In genomic region chr5:148983108-148983664, GRCm38 (mm10) we compare ENCODE assay signal across 24 mouse cellular contexts. TPM values are rescaled to one million over a fixed set of nuclear protein-coding genes. Genes with fewer than 3 reads are reported as not detected.
A peak's percentile ranks its signal among the peaks of the same experiment; 100 is the strongest.
DNase-seq lines count a peak whose midpoint lies in the region; ATAC-seq and TF ChIP-seq lines count a peak whose summit lies in the region.
"Had no signal": no experiment of that assay in that cellular context is flagged by ENCODE, and none has a peak within 500 bp of the region (broad histone marks: within the 10 kb centered on the region; RNA-seq: fewer than 3 reads in every experiment).

No protein-coding gene starts in this region.

- no peaks in the 10 kb centered on the region for H3K36me3 ChIP-seq in intestine, postnatal 0 days (ENCODE audit: control insufficient read depth, insufficient read depth)
- no peaks in the 10 kb centered on the region for H3K36me3 ChIP-seq in intestine, embryonic 15.5 days
- no peaks in the 10 kb centered on the region for H3K36me3 ChIP-seq in splenic B cell, adult 2 months (ENCODE audit: control insufficient read depth, insufficient read depth, low read length, poor library complexity, severe bottlenecking)
- H3K36me3 ChIP-seq in kidney, embryonic 15.5 days = no peaks in the 10 kb centered on the region
- H3K36me3 ChIP-seq: G1E; hindbrain, embryonic 13.5 days had no signal

- H3K4me2 ChIP-seq in intestine, postnatal 0 days (replicated peaks; ENCODE audit: low read depth) = no peak overlapping the region
- H3K4me2 ChIP-seq in intestine, embryonic 15.5 days (replicated peaks) = no peak overlapping the region
- H3K4me2 ChIP-seq in kidney, embryonic 15.5 days = no peak overlapping the region
- H3K4me2 ChIP-seq: forebrain, embryonic 13.5 days; hindbrain, embryonic 13.5 days; limb, embryonic 12.5 days had no signal

- 0 out of 2 replicates have a peak, but pooled peaks cover 3% of the 10 kb centered on the region for H3K4me1 ChIP-seq in intestine, postnatal 0 days (replicated peaks; ENCODE audit: control insufficient read depth, insufficient read depth, low read length)
- H3K4me1 ChIP-seq in intestine, embryonic 15.5 days (replicated peaks) = peaks cover 1% of the 10 kb centered on the region; the same call in 1 of the 2 replicates
- H3K4me1 ChIP-seq in kidney, embryonic 15.5 days = peaks cover 8% of the 10 kb centered on the region
- H3K4me1 ChIP-seq: forebrain, embryonic 13.5 days had no signal

- H3K27me3 ChIP-seq in intestine, postnatal 0 days (replicated peaks; ENCODE audit: control insufficient read depth, insufficient read depth, low read length) = no peaks in the 10 kb centered on the region
- no peaks in the 10 kb centered on the region for H3K27me3 ChIP-seq in intestine, embryonic 15.5 days (replicated peaks)
- no peaks in the 10 kb centered on the region for H3K27me3 ChIP-seq in splenic B cell, adult 2 months (ENCODE audit: control insufficient read depth, insufficient read depth, low read length, poor library complexity, severe bottlenecking)
- H3K27me3 ChIP-seq in kidney, embryonic 15.5 days = no peaks in the 10 kb centered on the region
- H3K27me3 ChIP-seq: forebrain, embryonic 13.5 days; hindbrain, embryonic 13.5 days; limb, embryonic 12.5 days had no signal

- TF ChIP-seq CTCF in intestine, postnatal 0 days (IDR thresholded peaks at IDR 0.05; ENCODE audit: low read depth) = peak; percentile 22; the same call in 1 of the 2 replicates

- H3K4me3 ChIP-seq in intestine, postnatal 0 days (ENCODE audit: low read depth, low read length) = no peak overlapping the region
- no peak overlapping the region for H3K4me3 ChIP-seq in intestine, embryonic 15.5 days (replicated peaks)
- no peak overlapping the region for H3K4me3 ChIP-seq in kidney, embryonic 15.5 days (replicated peaks)
- H3K4me3 ChIP-seq: forebrain, embryonic 13.5 days; heart, embryonic 10.5 days; hindbrain, embryonic 13.5 days; left cerebral cortex, adult 2 months; limb, embryonic 12.5 days had no signal

- DNase-seq in thymus, postnatal 14 days = peak; percentile 46
- DNase-seq in thymus, adult 18-20 months = no peak
- DNase-seq in ZHBTc4 (ENCODE audit: low read depth, low spot score) = peak; percentile 52
- DNase-seq in splenic B cell, adult 2 months (ENCODE audit: low read depth, low spot score) = peak; percentile 47
- DNase-seq in layer of hippocampus, adult 18-20 months (ENCODE audit: low spot score in 2 of 2) = no peak
- DNase-seq: adrenal gland, postnatal 10 days; cerebellum, adult 18-20 months; heart, postnatal 10 days; right cerebral cortex, adult 18-20 months had no signal

- ATAC-seq in intestine, postnatal 0 days = no peak
- no peak for ATAC-seq in intestine, embryonic 15.5 days
- ATAC-seq in kidney, embryonic 15.5 days (replicated peaks; ENCODE audit: low FRiP score) = no peak
- ATAC-seq: forebrain, embryonic 13.5 days; midbrain, embryonic 16.5 days had no signal

- 74% methylated on average over 11 of the region's 12 CpGs for WGBS in intestine, postnatal 0 days
- WGBS in intestine, embryonic 15.5 days = 74% methylated on average over 12 of the region's 12 CpGs
- WGBS in kidney, embryonic 15.5 days = 81% methylated on average over 12 of the region's 12 CpGs

- H3K27ac ChIP-seq in intestine, postnatal 0 days (ENCODE audit: low read depth, low read length) = no peak overlapping the region
- no peak overlapping the region for H3K27ac ChIP-seq in intestine, embryonic 15.5 days
- H3K27ac ChIP-seq in kidney, embryonic 15.5 days = no peak overlapping the region
- H3K27ac ChIP-seq: forebrain, embryonic 13.5 days; heart, embryonic 10.5 days; hindbrain, embryonic 13.5 days; left cerebral cortex, adult 2 months; limb, embryonic 12.5 days had no signal

- H3K9me3 ChIP-seq in intestine, postnatal 0 days (ENCODE audit: control insufficient read depth) = 0 out of 2 replicates have a peak, but pooled peaks cover 4% of the 10 kb centered on the region
- no peaks in the 10 kb centered on the region for H3K9me3 ChIP-seq in intestine, embryonic 15.5 days
- peaks cover 9% of the 10 kb centered on the region for H3K9me3 ChIP-seq in kidney, embryonic 15.5 days (replicated peaks)
- H3K9me3 ChIP-seq: heart, embryonic 10.5 days had no signal

- H3K9ac ChIP-seq in intestine, postnatal 0 days (ENCODE audit: low read depth, low read length) = no peak overlapping the region
- no peak overlapping the region for H3K9ac ChIP-seq in intestine, embryonic 15.5 days
- H3K9ac ChIP-seq in kidney, embryonic 15.5 days = no peak overlapping the region
- H3K9ac ChIP-seq: forebrain, embryonic 13.5 days; hindbrain, embryonic 13.5 days; limb, embryonic 12.5 days had no signal

RNA-seq across cellular contexts. Expression of gene Gm42791, which starts 11.8 kb away (rescaled TPM):
- polyA plus RNA-seq in intestine, postnatal 0 days (2015; fragmentation: Nextera tagmentation; extraction: Ambion mirVana) = not detected in 2 replicates
- polyA plus RNA-seq in intestine, embryonic 15.5 days (2015; fragmentation: Nextera tagmentation; extraction: Ambion mirVana) = 0.57 and 2.3 TPM in 2 replicates
- 10 to 100 TPM; 32.0 to 32.9 TPM for total RNA-seq in layer of hippocampus, adult 18-20 months (2021)
- 3.2 TPM in 1 of 2 replicates, not detected in the other for polyA plus RNA-seq in kidney, embryonic 15.5 days (2015; fragmentation: Nextera tagmentation; extraction: Ambion mirVana)
- total RNA-seq: G1E; megakaryocyte, adult 5-6 weeks had no signal
- polyA plus RNA-seq: C2C12; cortical plate, adult 2 months; G1E; stomach, embryonic 14.5 days; urinary bladder, adult 2 months had no signal

RNA-seq across cellular contexts. Expression of gene Katnal1, which starts 54.1 kb away (rescaled TPM):
- polyA plus RNA-seq in intestine, postnatal 0 days (2015; fragmentation: Nextera tagmentation; extraction: Ambion mirVana) = 2.7 and 2.9 TPM in 2 replicates
- polyA plus RNA-seq in intestine, embryonic 15.5 days (2015; fragmentation: Nextera tagmentation; extraction: Ambion mirVana) = 8.1 and 9.5 TPM in 2 replicates
- 10 to 100 TPM; 62.6 to 65.4 TPM for total RNA-seq in layer of hippocampus, adult 18-20 months (2021)
- polyA plus RNA-seq in kidney, embryonic 15.5 days (2015; fragmentation: Nextera tagmentation; extraction: Ambion mirVana) = 10.1 and 13.7 TPM in 2 replicates
- polyA plus RNA-seq: G1E had no signal

Comparison
In these comparisons a context has a peak if more than half of its experiments do, and no peak if none do; other contexts are left out.
1. DNase-seq: peak in thymus, postnatal 14 days (single experiment), ZHBTc4 (single experiment) and splenic B cell, adult 2 months (single experiment); none in thymus, adult 18-20 months (0 of 2) and layer of hippocampus, adult 18-20 months (0 of 2).